Mouse (Mus musculus) bone marrow, adult 2 months (tissue): ENCODE data around the gene Tacc2.

Experiments used
- CTCF ChIP-seq: fragments of 200-500 bp; IDR thresholded peaks from 2 replicates; pipeline ENCODE4 v1.5.1; 2011; ENCODE audit warnings: low read length, control low read depth; ENCODE audit not compliant: control insufficient read depth, insufficient read depth
- POLR2A ChIP-seq: fragments of 200-500 bp; IDR thresholded peaks from 2 replicates; pipeline ENCODE4 v1.6.1; 2011; ENCODE audit warnings: low read depth, mild to moderate bottlenecking, control low read depth, low read length, borderline replicate concordance; ENCODE audit not compliant: control insufficient read depth

DNA sequence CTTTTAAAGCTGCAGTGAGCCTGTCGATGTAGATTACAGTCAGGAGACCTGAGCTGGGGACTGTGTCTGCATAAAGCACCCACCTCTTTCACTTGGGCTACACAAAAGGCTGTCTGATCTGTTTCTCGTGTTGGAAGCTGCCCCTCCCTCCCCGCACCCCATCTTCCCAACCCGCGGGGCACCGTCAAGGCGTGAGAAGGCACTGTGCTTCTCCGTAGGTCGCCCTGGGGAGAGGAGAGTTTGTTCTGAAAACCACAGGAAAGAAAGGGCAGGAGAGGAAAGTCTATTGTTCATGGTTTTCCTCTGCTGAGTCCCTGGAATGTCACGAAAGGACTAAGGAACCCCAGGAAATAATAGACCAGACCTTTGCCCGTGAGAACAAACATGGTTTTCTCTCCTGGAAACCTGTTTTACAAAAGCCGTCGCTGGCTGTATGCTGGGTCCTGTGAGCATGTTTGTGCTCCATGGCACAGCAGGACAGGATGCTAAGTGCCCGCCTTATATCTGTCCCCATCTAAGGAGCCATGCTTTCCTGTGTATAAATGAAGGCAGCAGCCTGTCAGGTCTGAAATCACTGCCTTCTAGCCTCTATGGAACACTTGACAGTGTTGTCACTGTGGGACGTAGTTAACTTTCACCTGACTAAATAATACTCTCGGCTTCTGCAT is 142.8 kb downstream of the Tacc2 start:
- no peak for TF ChIP-seq CTCF
- no peak for TF ChIP-seq POLR2A
